Comparison of ENCODE assay signal across 15 mouse cellular contexts in genomic region chr2:103905681-103906080, GRCm38 (mm10). TPM values are rescaled to one million over a fixed set of nuclear protein-coding genes. Genes with fewer than 3 reads are reported as not detected.
DNase-seq lines count a peak whose midpoint lies in the region; ATAC-seq and TF ChIP-seq lines count a peak whose summit lies in the region.
"Had no signal": no experiment of that assay in that cellular context is flagged by ENCODE, and none has a peak within 500 bp of the region (broad histone marks: within the 10 kb centered on the region; RNA-seq: fewer than 3 reads in every experiment).

No protein-coding gene starts in this region.

- no peak overlapping the region for H3K9ac ChIP-seq in forebrain, embryonic 11.5 days (ENCODE audit: low read length)
- no peak overlapping the region for H3K9ac ChIP-seq in forebrain, embryonic 14.5 days (ENCODE audit: low read length)
- no peak overlapping the region for H3K9ac ChIP-seq in kidney, postnatal 0 days (ENCODE audit: low read depth, low read length)
- H3K9ac ChIP-seq in embryonic facial prominence, embryonic 11.5 days (replicated peaks; ENCODE audit: low read length), result no peak overlapping the region
- no peak overlapping the region for H3K9ac ChIP-seq in liver, embryonic 13.5 days
- H3K9ac ChIP-seq: embryonic facial prominence, embryonic 15.5 days; forebrain, postnatal 0 days had no signal

- peak; percentile 51 for ATAC-seq in forebrain, embryonic 11.5 days (replicated peaks; ENCODE audit: low FRiP score)
- ATAC-seq in forebrain, embryonic 14.5 days, result no peak
- ATAC-seq in kidney, postnatal 0 days (replicated peaks; ENCODE audit: low FRiP score, low read depth), result no peak; the same call in 1 of the 2 replicates
- ATAC-seq in embryonic facial prominence, embryonic 11.5 days (replicated peaks; ENCODE audit: insufficient number of reproducible peaks, low FRiP score, low TSS enrichment, low read depth), result peak; percentile 67
- peak; percentile 48; the same call in 1 of the 2 replicates for ATAC-seq in liver, embryonic 13.5 days (ENCODE audit: low read depth)
- ATAC-seq: forebrain, postnatal 0 days; lung, postnatal 0 days; Patski had no signal

- WGBS in forebrain, embryonic 11.5 days, result 90% methylated on average over 1 of the region's 1 CpGs
- WGBS in forebrain, embryonic 14.5 days, result 75% methylated on average over 1 of the region's 1 CpGs
- 83% methylated on average over 1 of the region's 1 CpGs for WGBS in kidney, postnatal 0 days
- 57% methylated on average over 1 of the region's 1 CpGs for WGBS in embryonic facial prominence, embryonic 11.5 days
- 53% methylated on average over 1 of the region's 1 CpGs for WGBS in liver, embryonic 13.5 days (ENCODE audit: insufficient replicate concordance)

- TF ChIP-seq CTCF in kidney, postnatal 0 days (IDR thresholded peaks at IDR 0.05; ENCODE audit: low read depth), result no peak

- peaks cover 6% of the 10 kb centered on the region; the same call in 1 of the 2 replicates for H3K4me1 ChIP-seq in forebrain, embryonic 11.5 days (replicated peaks; ENCODE audit: control insufficient read depth, insufficient read depth, low read length)
- H3K4me1 ChIP-seq in forebrain, embryonic 14.5 days (ENCODE audit: control insufficient read depth, insufficient read depth, low read length), result peaks cover 10% of the 10 kb centered on the region
- peaks cover 7% of the 10 kb centered on the region for H3K4me1 ChIP-seq in kidney, postnatal 0 days (replicated peaks; ENCODE audit: insufficient read depth, low read length)
- H3K4me1 ChIP-seq in embryonic facial prominence, embryonic 11.5 days (ENCODE audit: control insufficient read depth, insufficient read depth, low read length), result no peaks in the 10 kb centered on the region
- H3K4me1 ChIP-seq in liver, embryonic 13.5 days (replicated peaks), result peaks cover 70% of the 10 kb centered on the region

- no peaks in the 10 kb centered on the region for H3K9me3 ChIP-seq in forebrain, embryonic 11.5 days (ENCODE audit: control insufficient read depth, low read length)
- no peaks in the 10 kb centered on the region for H3K9me3 ChIP-seq in forebrain, embryonic 14.5 days (replicated peaks; ENCODE audit: control insufficient read depth, low read length)
- no peaks in the 10 kb centered on the region for H3K9me3 ChIP-seq in kidney, postnatal 0 days (replicated peaks; ENCODE audit: low read length)
- H3K9me3 ChIP-seq in embryonic facial prominence, embryonic 11.5 days (replicated peaks; ENCODE audit: control insufficient read depth, low read length), result no peaks in the 10 kb centered on the region
- no peaks in the 10 kb centered on the region for H3K9me3 ChIP-seq in liver, embryonic 13.5 days (replicated peaks)
- H3K9me3 ChIP-seq: embryonic facial prominence, embryonic 15.5 days had no signal

- no peak overlapping the region for H3K27ac ChIP-seq in forebrain, embryonic 11.5 days (ENCODE audit: low read depth, low read length)
- H3K27ac ChIP-seq in forebrain, embryonic 14.5 days (ENCODE audit: low read depth, low read length), result no peak overlapping the region
- peak overlapping the region; percentile 67; the same call in 1 of the 2 replicates for H3K27ac ChIP-seq in kidney, postnatal 0 days
- H3K27ac ChIP-seq in embryonic facial prominence, embryonic 11.5 days (replicated peaks; ENCODE audit: low read depth, low read length), result no peak overlapping the region
- H3K27ac ChIP-seq in liver, embryonic 13.5 days, result peak overlapping the region; percentile 60
- H3K27ac ChIP-seq: embryonic facial prominence, embryonic 15.5 days had no signal

- H3K4me2 ChIP-seq in forebrain, embryonic 11.5 days (ENCODE audit: low read depth, low read length, severe bottlenecking), result no peak overlapping the region
- no peak overlapping the region for H3K4me2 ChIP-seq in forebrain, embryonic 14.5 days (ENCODE audit: low read length)
- no peak overlapping the region for H3K4me2 ChIP-seq in kidney, postnatal 0 days (ENCODE audit: low read length)
- no peak overlapping the region for H3K4me2 ChIP-seq in embryonic facial prominence, embryonic 11.5 days (ENCODE audit: low read depth, low read length)
- H3K4me2 ChIP-seq in liver, embryonic 13.5 days, result no peak overlapping the region
- H3K4me2 ChIP-seq: embryonic facial prominence, embryonic 15.5 days had no signal

- H3K4me3 ChIP-seq in forebrain, embryonic 11.5 days (ENCODE audit: low read depth, low read length), result no peak overlapping the region
- no peak overlapping the region for H3K4me3 ChIP-seq in forebrain, embryonic 14.5 days (ENCODE audit: low read depth, low read length)
- no peak overlapping the region for H3K4me3 ChIP-seq in kidney, postnatal 0 days (replicated peaks; ENCODE audit: low read depth, low read length)
- no peak overlapping the region for H3K4me3 ChIP-seq in embryonic facial prominence, embryonic 11.5 days (ENCODE audit: low read depth, low read length)
- no peak overlapping the region for H3K4me3 ChIP-seq in liver, embryonic 13.5 days (replicated peaks)
- H3K4me3 ChIP-seq: embryonic facial prominence, embryonic 15.5 days had no signal

- no peak for DNase-seq in forebrain, embryonic 11.5 days (ENCODE audit: low spot score)
- DNase-seq in forebrain, embryonic 14.5 days (ENCODE audit: low spot score), result no peak
- DNase-seq in kidney, postnatal 0 days (ENCODE audit: low spot score), result no peak
- no peak for DNase-seq in kidney, adult 8-10 months
- DNase-seq in embryonic facial prominence, embryonic 11.5 days (ENCODE audit: low spot score), result no peak
- no peak for DNase-seq in liver, embryonic 13.5 days
- no peak for DNase-seq in layer of hippocampus, adult 9-10 months (ENCODE audit: low spot score)
- no peak for DNase-seq in left cerebral cortex, adult 9 months (ENCODE audit: low spot score in 2 of 2)
- DNase-seq: cerebellum, adult 11 months; forebrain, postnatal 0 days; gastrocnemius, postnatal 14 days; right cerebral cortex, adult 18-20 months had no signal

- H3K36me3 ChIP-seq in forebrain, embryonic 11.5 days (ENCODE audit: control insufficient read depth, insufficient read depth, low read length), result no peaks in the 10 kb centered on the region
- no peaks in the 10 kb centered on the region for H3K36me3 ChIP-seq in forebrain, embryonic 14.5 days (ENCODE audit: control insufficient read depth, insufficient read depth, low read length)
- H3K36me3 ChIP-seq in kidney, postnatal 0 days (ENCODE audit: insufficient read depth, low read length), result no peaks in the 10 kb centered on the region
- H3K36me3 ChIP-seq in embryonic facial prominence, embryonic 11.5 days (replicated peaks; ENCODE audit: control insufficient read depth, insufficient read depth, low read depth, low read length), result no peaks in the 10 kb centered on the region
- peaks cover 19% of the 10 kb centered on the region; the same call in 1 of the 2 replicates for H3K36me3 ChIP-seq in liver, embryonic 13.5 days
- H3K36me3 ChIP-seq: embryonic facial prominence, embryonic 15.5 days had no signal

- no peaks in the 10 kb centered on the region for H3K27me3 ChIP-seq in forebrain, embryonic 11.5 days (ENCODE audit: control insufficient read depth, insufficient read depth, low read length)
- no peaks in the 10 kb centered on the region for H3K27me3 ChIP-seq in forebrain, embryonic 14.5 days (replicated peaks; ENCODE audit: control insufficient read depth, insufficient read depth, low read length)
- H3K27me3 ChIP-seq in kidney, postnatal 0 days (ENCODE audit: insufficient read depth, low read length), result no peaks in the 10 kb centered on the region
- no peaks in the 10 kb centered on the region for H3K27me3 ChIP-seq in embryonic facial prominence, embryonic 11.5 days (ENCODE audit: control insufficient read depth, insufficient read depth, low read length)
- no peaks in the 10 kb centered on the region for H3K27me3 ChIP-seq in liver, embryonic 13.5 days
- H3K27me3 ChIP-seq: embryonic facial prominence, embryonic 15.5 days had no signal

RNA-seq across cellular contexts. Expression of gene Lmo2, which starts 52.1 kb away (rescaled TPM):
- polyA plus RNA-seq in forebrain, embryonic 11.5 days (2014; fragmentation: Nextera tagmentation; extraction: Ambion mirVana), result 41.0 and 41.9 TPM in 2 replicates
- polyA plus RNA-seq in forebrain, embryonic 14.5 days (2014; fragmentation: Nextera tagmentation; extraction: Ambion mirVana), result 30.2 TPM in 2 replicates
- polyA plus RNA-seq in kidney, postnatal 0 days (2015; fragmentation: Nextera tagmentation; extraction: Ambion mirVana), result 34.1 and 43.7 TPM in 2 replicates
- 16.2 and 18.8 TPM in 2 replicates for polyA plus RNA-seq in embryonic facial prominence, embryonic 11.5 days (2014; fragmentation: Nextera tagmentation; extraction: Ambion mirVana)
- 156 and 167 TPM in 2 replicates for polyA plus RNA-seq in liver, embryonic 13.5 days (2015; fragmentation: Nextera tagmentation; extraction: Ambion mirVana)

Comparison
In these comparisons a context has a peak if more than half of its experiments do, and no peak if none do; other contexts are left out.
1. ATAC-seq: peak in forebrain, embryonic 11.5 days (single experiment), embryonic facial prominence, embryonic 11.5 days (single experiment) and liver, embryonic 13.5 days (single experiment); none in forebrain, embryonic 14.5 days (single experiment) and kidney, postnatal 0 days (single experiment).
2. H3K27ac ChIP-seq: peak in kidney, postnatal 0 days (single experiment) and liver, embryonic 13.5 days (single experiment); none in forebrain, embryonic 11.5 days (single experiment), forebrain, embryonic 14.5 days (single experiment) and embryonic facial prominence, embryonic 11.5 days (single experiment).